Mouse (Mus musculus) neural tube, embryonic 13.5 days (tissue): Measurements from ENCODE around the gene Bak1. TPM values are rescaled to one million over a fixed set of nuclear protein-coding genes. Genes with fewer than 3 reads are reported as not detected.

Source experiments
- ATAC-seq: fragments of 200-750 bp; cut with Nextera tagmentation; 2 replicates; pipeline ENCODE4 v1.8.0; 2017; ENCODE audit warnings: low read depth, mild to moderate bottlenecking, moderate TSS enrichment, moderate library complexity
- H3K27ac ChIP-seq: fragments of 300-500 bp; sonication (generic); replicated peaks from 2 replicates; pipeline ENCODE4 v1.5.1; 2015; ENCODE audit warnings: moderate library complexity, mild to moderate bottlenecking, inconsistent platforms
- H3K27me3 ChIP-seq: fragments of 300-500 bp; sonication (generic); 2 replicates; pipeline ENCODE4 v1.6.1; 2015; ENCODE audit warnings: mild to moderate bottlenecking, inconsistent platforms
- H3K36me3 ChIP-seq: fragments of 300-500 bp; sonication (generic); 2 replicates; pipeline ENCODE4 v1.6.1; 2015; ENCODE audit warnings: mild to moderate bottlenecking, inconsistent platforms
- H3K4me1 ChIP-seq: fragments of 300-500 bp; sonication (generic); replicated peaks from 2 replicates; pipeline ENCODE4 v1.6.1; 2015; ENCODE audit warnings: inconsistent platforms
- H3K4me2 ChIP-seq: fragments of 300-500 bp; sonication (generic); 2 replicates; pipeline ENCODE4 v1.6.1; 2015; ENCODE audit warnings: inconsistent platforms, mild to moderate bottlenecking, moderate library complexity
- H3K4me3 ChIP-seq: fragments of 300-500 bp; sonication (generic); 2 replicates; pipeline ENCODE4 v1.5.1; 2015; ENCODE audit warnings: mild to moderate bottlenecking, inconsistent platforms
- H3K9ac ChIP-seq: fragments of 300-500 bp; sonication (generic); 2 replicates; pipeline ENCODE4 v1.6.1; 2015; ENCODE audit warnings: moderate library complexity, mild to moderate bottlenecking, inconsistent platforms
- H3K9me3 ChIP-seq: fragments of 300-500 bp; sonication (generic); 2 replicates; pipeline ENCODE4 v1.6.1; 2016; ENCODE audit warnings: inconsistent platforms
- WGBS: fragments of 180-500 bp; shearing (Covaris S2); methylation state at CpG from one replicate; pipeline ENCODE4 v1.1.7; 2015; 5-methylcytosine and 5-hydroxymethylcytosine counted together
- polyA plus RNA-seq: library from polyadenylated mRNA; unstranded; fragments of >200 nt; fragmentation: Nextera tagmentation; extraction: Ambion mirVana; gene quantifications from 2 replicates; pipeline ENCODE4 v1.2.1, GENCODE M21; 2015

Gene Bak1
- polyA plus RNA-seq, 1 experiment from 2014 or later: 3.3 TPM

- Histone ChIP-seq H3K27ac (peak overlapping the region; percentile 85), H3K9ac (peak overlapping the region; percentile 83), H3K36me3 (peaks cover 63% of the 10 kb centered on the region), H3K9me3 (no peaks in the 10 kb centered on the region), H3K4me3 (peak overlapping the region; percentile 81), H3K27me3 (no peaks in the 10 kb centered on the region), H3K4me2 (peak overlapping the region; percentile 81), H3K4me1 (peaks cover 53% of the 10 kb centered on the region)
- WGBS: 7% methylated on average over 3 of the region's 3 CpGs
- no peak for ATAC-seq
These were observed 56.7 kb downstream of the Bak1 start for GRCm38 (mm10) chr17:26972107-26972506.

- Histone ChIP-seq H3K36me3 (peaks cover 63% of the 10 kb centered on the region), H3K4me1 (peaks cover 45% of the 10 kb centered on the region), H3K4me2 (peak overlapping the region; percentile 81), H3K9me3 (no peaks in the 10 kb centered on the region), H3K27me3 (no peaks in the 10 kb centered on the region), H3K27ac (no peak overlapping the region), H3K4me3 (peak overlapping the region; percentile 81), H3K9ac (peak overlapping the region; percentile 83; the same call in 1 of the 2 replicates)
- no peak for ATAC-seq
- whole genome bisulfite sequencing: 64% methylated on average over 8 of the region's 8 CpGs
These were observed 57.4 kb downstream of the Bak1 start for GRCm38 (mm10) chr17:26971247-26971905.

- whole genome bisulfite sequencing: 63% methylated on average over 12 of the region's 12 CpGs
- peaks cover 34% of the 10 kb centered on the region for H3K4me1 ChIP-seq
- ATAC-seq: no peak
- peaks cover 63% of the 10 kb centered on the region for H3K36me3 ChIP-seq
- no peak overlapping the region for H3K4me2 ChIP-seq
- H3K9ac ChIP-seq: no peak overlapping the region
- no peak overlapping the region for H3K4me3 ChIP-seq
- no peak overlapping the region for H3K27ac ChIP-seq
- no peaks in the 10 kb centered on the region for H3K27me3 ChIP-seq
- H3K9me3 ChIP-seq: no peaks in the 10 kb centered on the region
These were observed 58.6 kb downstream of the Bak1 start for GRCm38 (mm10) chr17:26970221-26970620.

Other genes starting within 250 kb of the Bak1 start
- gene Bnip1, start 247.9 kb downstream of the Bak1 start, polyA plus RNA-seq: 46.2 and 47.9 TPM in 2 replicates
- 0.66 TPM in 1 of 2 replicates, not detected in the other for gene Nkx2-5, start 184.0 kb downstream of the Bak1 start, polyA plus RNA-seq
- gene Kifc5b, start 111.9 kb downstream of the Bak1 start, polyA plus RNA-seq: 2.5 and 3.2 TPM in 2 replicates
- 17.3 and 19.1 TPM in 2 replicates for gene Phf1, start 96.0 kb downstream of the Bak1 start, polyA plus RNA-seq
- 141 and 147 TPM in 2 replicates for gene Cuta, start 89.4 kb downstream of the Bak1 start, polyA plus RNA-seq
- 4.1 and 4.9 TPM in 2 replicates for gene Syngap1, start 87.8 kb downstream of the Bak1 start, polyA plus RNA-seq
- 17.8 and 19.8 TPM in 2 replicates for gene Zbtb9, start 55.8 kb downstream of the Bak1 start, polyA plus RNA-seq
- 1.4 and 1.5 TPM in 2 replicates for gene Itpr3, start 28.3 kb upstream of the Bak1 start, polyA plus RNA-seq
- 292 and 313 TPM in 2 replicates for gene Uqcc2, start 104.9 kb upstream of the Bak1 start, polyA plus RNA-seq
- gene Ip6k3, start 138.8 kb upstream of the Bak1 start, polyA plus RNA-seq: 0.18 and 0.61 TPM in 2 replicates
- 16.2 and 18.6 TPM in 2 replicates for gene Lemd2, start 175.5 kb upstream of the Bak1 start, polyA plus RNA-seq